Mouse (Mus musculus): ENCODE results near the gene Ccar1.
"Not testable (repeated sequence)": the region's sequence is repeated elsewhere in the genome, so short reads cannot be mapped to it uniquely, and the experiment has no call there.

Gene Ccar1

GRCm38 (mm10) chr10:62792177-62793090 is at the start of gene Ccar1:
Gene Ccar1, minus strand, starts transcription at chr10:62792286.
- DNase-seq (ENCODE audit: low read depth, low spot score) = peak; percentile 97

- no peak for DNase-seq (ENCODE audit: low read depth, low spot score)
These were observed 48.6 kb upstream of the Ccar1 start for GRCm38 (mm10) chr10:62840687-62841086.

- no peak for DNase-seq (ENCODE audit: low read depth, low spot score)
These were observed 45.9 kb upstream of the Ccar1 start for GRCm38 (mm10) chr10:62837987-62838386.

GRCm38 (mm10) chr10:62832783-62833182 is 40.7 kb upstream of the Ccar1 start:
- DNase-seq (ENCODE audit: low read depth, low spot score) = no peak

- no peak for DNase-seq (ENCODE audit: low read depth, low spot score)
These were observed 39.5 kb upstream of the Ccar1 start for GRCm38 (mm10) chr10:62831546-62831945.

- no peak for DNase-seq (ENCODE audit: low read depth, low spot score)
These were observed 32.4 kb upstream of the Ccar1 start for GRCm38 (mm10) chr10:62824474-62824873.

- no peak for DNase-seq (ENCODE audit: low read depth, low spot score)
These were observed 31.3 kb upstream of the Ccar1 start for GRCm38 (mm10) chr10:62823431-62823830.

- DNase-seq (ENCODE audit: low read depth, low spot score) = no peak
These were observed 17.9 kb upstream of the Ccar1 start for GRCm38 (mm10) chr10:62810010-62810409.

- DNase-seq (ENCODE audit: low read depth, low spot score) = no peak
These were observed 16.7 kb upstream of the Ccar1 start for GRCm38 (mm10) chr10:62808766-62809165.

GRCm38 (mm10) chr10:62808316-62808715 is 16.2 kb upstream of the Ccar1 start:
- DNase-seq (ENCODE audit: low read depth, low spot score) = no peak

- no peak for DNase-seq (ENCODE audit: low read depth, low spot score)
These were observed 12.0 kb upstream of the Ccar1 start for GRCm38 (mm10) chr10:62804106-62804505.

GRCm38 (mm10) chr10:62803296-62803695 is 11.2 kb upstream of the Ccar1 start:
- DNase-seq (ENCODE audit: low read depth, low spot score) = no peak

- DNase-seq (ENCODE audit: low read depth, low spot score) = no peak
These were observed 2.1 kb upstream of the Ccar1 start for GRCm38 (mm10) chr10:62794221-62794620.

- DNase-seq (ENCODE audit: low read depth, low spot score) = no peak
These were observed 986 bp upstream of the Ccar1 start for GRCm38 (mm10) chr10:62793091-62793453.

- DNase-seq (ENCODE audit: low read depth, low spot score) = no peak
These were observed 572 bp downstream of the Ccar1 start for GRCm38 (mm10) chr10:62791251-62792176.

GRCm38 (mm10) chr10:62781776-62782175 is 10.3 kb downstream of the Ccar1 start:
- not testable (repeated sequence) for DNase-seq (ENCODE audit: low read depth, low spot score)

GRCm38 (mm10) chr10:62750781-62751180 is 41.3 kb downstream of the Ccar1 start:
- DNase-seq (ENCODE audit: low read depth, low spot score) = no peak

GRCm38 (mm10) chr10:62739961-62740737 is 51.9 kb downstream of the Ccar1 start:
- no peak for DNase-seq (ENCODE audit: low read depth, low spot score)

GRCm38 (mm10) chr10:62736965-62737688 is 55.0 kb downstream of the Ccar1 start:
- DNase-seq (ENCODE audit: low read depth, low spot score) = no peak

GRCm38 (mm10) chr10:62730826-62731225 is 61.3 kb downstream of the Ccar1 start:
- DNase-seq (ENCODE audit: low read depth, low spot score) = no peak
